Mouse (Mus musculus): ENCODE measurements at regions not wholly inside any gene's neighbourhood (a gene's known extent, or its start where the extent isn't known, plus 50 kb on each side); places are given as distances from the start of the nearest gene placed in this dataset.

DNA sequence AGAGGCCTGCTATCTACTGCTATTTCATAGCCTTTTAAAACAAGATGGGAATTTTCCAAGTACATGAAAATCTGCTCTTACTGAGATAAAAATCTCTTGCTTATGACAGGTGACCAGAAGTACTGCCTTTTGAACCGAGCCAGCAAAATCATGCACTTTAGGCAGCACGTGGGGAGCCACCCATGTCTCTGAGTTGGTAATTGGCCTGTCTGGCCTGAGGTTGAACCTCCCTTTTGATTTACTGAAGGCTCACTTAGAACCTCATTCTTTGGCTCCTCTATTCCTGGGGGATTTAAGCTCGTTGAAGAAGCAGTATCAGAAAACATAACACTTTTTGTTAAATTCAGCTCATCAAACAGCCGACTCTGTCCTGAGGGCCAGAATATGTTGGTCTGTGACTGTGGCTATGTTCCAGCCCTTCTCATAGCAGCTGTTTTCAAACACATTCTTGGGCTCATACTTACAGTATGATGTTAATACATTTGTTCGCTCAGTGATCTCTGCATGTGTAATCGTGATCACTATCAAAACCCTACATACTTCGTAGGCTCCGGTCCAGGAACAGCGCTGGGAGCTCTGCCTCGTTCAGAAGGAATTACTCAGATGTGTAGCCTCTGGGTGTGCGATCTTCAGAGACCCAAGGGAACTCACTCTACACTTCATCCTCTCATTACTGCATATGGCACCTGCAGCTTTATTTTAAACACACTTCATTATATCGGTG lies 290.1 kb upstream of the Gm15217 start:
- TF ChIP-seq POLR2A (IDR thresholded peaks at IDR 0.05; ENCODE audit: low read depth, low read length) (no peak), CTCF (IDR thresholded peaks at IDR 0.05; ENCODE audit: extremely low read depth, insufficient read depth, insufficient read length, insufficient replicate concordance) (no peak)
